Mouse (Mus musculus) left cerebral cortex, postnatal 25 days (tissue): ENCODE results near the gene Adgrb2. TPM values are rescaled to one million over a fixed set of nuclear protein-coding genes. Genes with fewer than 3 reads are reported as not detected.

Experiments used
- DNase-seq, 2 experiments: peaks; one replicate each; pipeline ENCODE4 v3.0.0; 2022; ENCODE audit warnings: low spot score in 2 of 2, mixed read lengths in 1 of 2
- intact Hi-C: fragments of 180-260 bp; cut with DNase I; formaldehyde crosslinking; loops from one replicate; pipeline ENCODE4 v1.15.1; 2025
- total RNA-seq, 2 experiments: library from RNA; stranded (reverse); gene quantifications; 2 replicates each; pipeline ENCODE4 v1.2.3; 2021

The Adgrb2 gene
- total RNA-seq, 2 experiments from 2014 or later, result 377 to 394 TPM

- DNase-seq, result no peak
- intact Hi-C loops, result no loop called here
Observed at GRCm38 (mm10) chr4:130017036-130017674, 32.5 kb downstream of the Adgrb2 start.

GRCm38 (mm10) chr4:130022952-130023351 lies 38.3 kb downstream of the Adgrb2 start:
- intact Hi-C loops, result loop anchor here (2.0 kb wide), 1 partner anchor 28 kb away; no protein-coding TSS in a partner anchor
- DNase-seq, result no peak

GRCm38 (mm10) chr4:130023511-130024231 lies 39.0 kb downstream of the Adgrb2 start:
- peak; percentile 49 to 83 for DNase-seq
- intact Hi-C loops, result loop anchor here (2.0 kb wide), 1 partner anchor 29 kb away; no protein-coding TSS in a partner anchor

GRCm38 (mm10) chr4:130025544-130025943 lies 40.9 kb downstream of the Adgrb2 start:
- intact Hi-C loops, result no loop called here
- DNase-seq, result no peak

DNA sequence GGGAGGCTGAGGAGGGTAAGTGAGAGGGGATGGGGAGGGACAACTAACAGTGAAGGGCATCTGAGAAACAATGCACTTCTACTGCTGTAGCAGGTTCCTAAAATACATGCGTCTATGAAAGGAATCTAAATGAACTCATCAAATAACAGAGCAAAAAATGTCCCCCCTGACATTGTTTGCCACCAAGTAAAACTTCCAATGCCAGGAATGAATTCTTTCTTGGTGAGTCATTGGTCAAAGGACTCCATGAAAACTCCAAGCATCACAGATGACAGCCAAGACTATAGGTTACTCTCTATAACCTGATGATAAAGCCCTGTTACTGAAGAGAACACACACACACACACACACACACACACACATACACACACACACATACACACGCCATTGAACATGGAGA lies 46.5 kb downstream of the Adgrb2 start:
- DNase-seq, result no peak
- intact Hi-C loops, result no loop called here

DNA sequence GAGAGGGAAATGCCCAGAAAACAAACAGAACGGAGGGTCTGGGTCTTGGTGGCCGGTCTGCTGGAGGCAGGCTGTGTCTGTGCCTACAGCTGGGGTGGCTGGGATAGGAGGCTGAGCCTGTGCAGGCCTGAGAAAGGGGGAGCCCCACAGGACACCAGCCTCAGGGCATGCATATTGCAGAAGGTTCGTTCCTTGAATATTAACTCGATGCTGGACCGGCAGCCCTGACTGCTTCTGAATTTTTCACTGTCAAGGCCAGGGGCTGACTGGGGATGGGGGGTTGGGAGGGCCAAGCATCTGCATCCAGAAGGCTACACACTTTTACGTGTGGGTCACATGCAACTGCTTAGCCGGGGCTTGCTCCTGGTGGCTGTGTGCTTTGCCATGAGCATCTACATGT lies 48.8 kb downstream of the Adgrb2 start:
- intact Hi-C loops, result no loop called here
- DNase-seq, result no peak

- intact Hi-C loops, result loop anchor here (1.0 kb wide), 1 partner anchor 52 kb away; no protein-coding TSS in a partner anchor
- peak; percentile 49 to 61 for DNase-seq
Observed at GRCm38 (mm10) chr4:130036112-130036511, 51.4 kb downstream of the Adgrb2 start.

DNA sequence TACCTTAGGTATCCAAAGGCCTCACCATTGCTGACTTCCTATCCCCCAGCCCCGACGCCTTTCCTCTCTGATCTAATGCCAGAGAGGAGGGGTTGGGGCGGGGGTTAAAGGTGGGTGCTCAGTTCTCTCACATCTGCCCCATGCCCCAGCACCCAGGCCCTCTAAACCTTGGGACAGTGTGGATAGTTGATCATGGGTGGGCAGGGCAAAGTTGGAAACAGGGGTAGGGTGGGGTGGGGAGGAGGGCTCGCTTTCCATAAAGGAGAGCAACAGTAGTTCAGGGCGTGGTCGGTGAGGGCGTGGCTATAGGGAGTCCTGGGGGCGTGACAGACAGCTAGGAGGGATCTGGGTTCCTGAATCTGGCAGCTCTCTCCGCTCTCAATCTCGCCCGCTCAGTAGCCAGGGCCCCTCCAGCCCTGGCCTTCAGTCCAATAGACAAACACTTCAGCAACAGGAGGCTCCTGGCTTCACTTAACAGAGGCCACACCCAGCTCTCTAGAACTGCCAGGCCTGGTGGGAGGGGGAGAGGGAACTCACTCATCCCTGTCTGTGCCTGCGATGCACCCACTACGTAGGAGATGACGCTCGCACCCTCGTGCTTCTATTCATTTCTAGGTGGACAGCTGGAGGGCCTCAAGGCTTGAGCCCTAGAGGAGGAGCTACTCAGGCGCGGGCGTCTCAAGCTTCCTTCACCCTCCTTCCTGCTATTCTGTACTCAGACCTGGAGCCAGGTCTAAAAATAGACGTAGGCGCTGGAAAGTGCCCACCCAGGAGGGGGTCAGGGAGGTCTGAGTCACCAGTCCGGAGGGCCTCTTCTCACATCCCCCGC lies 52.1 kb downstream of the Adgrb2 start:
- peak; percentile 60 to 93 for DNase-seq
- intact Hi-C loops, result loop anchor here (1.0 kb wide), 1 partner anchor 52 kb away; no protein-coding TSS in a partner anchor

DNA sequence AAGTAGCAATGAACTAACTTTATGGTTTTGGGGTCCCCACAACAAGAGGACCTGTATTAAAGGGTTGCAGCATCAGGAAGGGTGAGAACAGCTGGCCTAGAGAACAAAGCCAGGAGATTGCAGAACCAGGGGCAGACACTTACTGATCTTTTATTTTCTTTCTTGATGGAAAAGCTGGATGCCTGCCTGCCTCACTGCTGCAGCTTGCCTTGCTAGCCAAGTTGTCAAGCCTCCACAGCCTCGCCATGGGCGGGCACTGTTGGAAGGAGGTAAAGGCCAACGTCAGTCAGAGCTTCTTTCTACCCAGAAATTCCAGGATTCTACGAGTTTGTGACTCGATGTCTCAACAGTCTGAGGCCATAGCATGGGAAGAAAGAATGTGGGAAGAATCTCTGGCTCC lies 54.7 kb downstream of the Adgrb2 start:
- no peak for DNase-seq
- intact Hi-C loops, result no loop called here

GRCm38 (mm10) chr4:130041076-130041475 lies 56.4 kb downstream of the Adgrb2 start:
- no peak for DNase-seq
- intact Hi-C loops, result no loop called here

DNA sequence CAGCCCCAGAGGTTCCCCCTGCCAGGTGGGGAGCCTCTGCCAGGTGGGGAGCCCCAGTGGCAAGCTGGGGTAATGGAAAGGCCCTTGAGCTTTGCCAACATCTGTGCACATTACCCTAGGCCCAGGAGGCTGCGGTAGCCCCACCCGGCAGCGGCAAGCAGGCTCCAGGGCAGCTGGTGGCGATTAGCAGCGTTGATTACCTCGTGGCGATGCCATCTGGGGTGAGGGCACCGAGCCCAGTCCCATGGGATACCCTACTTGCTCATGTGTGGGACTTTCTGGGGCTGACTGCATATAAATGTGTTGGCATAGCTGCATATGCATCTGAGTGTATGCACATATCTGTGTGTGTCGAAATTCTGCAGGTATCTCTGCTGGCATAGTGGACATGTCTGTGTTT lies 59.5 kb downstream of the Adgrb2 start:
- DNase-seq, result no peak
- intact Hi-C loops, result no loop called here

GRCm38 (mm10) chr4:130045609-130046008 lies 60.9 kb downstream of the Adgrb2 start:
- no peak for DNase-seq
- intact Hi-C loops, result no loop called here

GRCm38 (mm10) chr4:130047331-130048202 lies 62.9 kb downstream of the Adgrb2 start, which contains the start of gene Col16a1:
Gene Col16a1, plus strand, starts transcription at chr4:130047840.
- intact Hi-C loops, result no loop called here
- DNase-seq, result peak; percentile 59 to 73

GRCm38 (mm10) chr4:130048203-130048479 lies 63.5 kb downstream of the Adgrb2 start:
- intact Hi-C loops, result no loop called here
- no peak for DNase-seq

GRCm38 (mm10) chr4:130050056-130050824 lies 65.6 kb downstream of the Adgrb2 start:
- no peak for DNase-seq
- intact Hi-C loops, result no loop called here

DNA sequence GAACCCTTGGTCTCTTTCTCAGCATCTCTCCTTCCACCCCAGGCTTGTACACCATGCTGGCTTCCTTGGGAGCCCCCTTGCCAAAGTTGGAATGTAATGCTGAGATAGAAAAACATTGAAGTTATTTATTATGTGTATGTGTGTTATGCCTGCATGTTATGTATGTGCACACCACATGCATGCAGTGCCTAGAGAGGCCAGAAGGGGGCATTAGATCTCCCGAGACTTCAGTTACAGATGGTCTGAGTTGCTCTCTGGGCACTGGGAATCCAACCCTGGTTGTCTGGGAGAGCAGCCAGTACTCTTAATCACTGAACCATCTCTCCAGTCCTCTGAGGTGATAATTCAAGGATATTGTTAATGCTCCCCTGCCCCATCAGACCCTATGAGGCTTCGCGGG lies 67.6 kb downstream of the Adgrb2 start:
- intact Hi-C loops, result no loop called here
- DNase-seq, result no peak

- no peak for DNase-seq
Observed at GRCm38 (mm10) chr4:130053111-130053510, 68.4 kb downstream of the Adgrb2 start.

GRCm38 (mm10) chr4:130054727-130055126 lies 70.1 kb downstream of the Adgrb2 start:
- DNase-seq, result no peak
- intact Hi-C loops, result no loop called here

More at GRCm38 (mm10) chr4:130053111-130053510, 68.4 kb downstream of the Adgrb2 start:
- intact Hi-C loops, result no loop called here
